Comparison of ENCODE assay signal across 9 mouse cellular contexts in the genomic region with DNA sequence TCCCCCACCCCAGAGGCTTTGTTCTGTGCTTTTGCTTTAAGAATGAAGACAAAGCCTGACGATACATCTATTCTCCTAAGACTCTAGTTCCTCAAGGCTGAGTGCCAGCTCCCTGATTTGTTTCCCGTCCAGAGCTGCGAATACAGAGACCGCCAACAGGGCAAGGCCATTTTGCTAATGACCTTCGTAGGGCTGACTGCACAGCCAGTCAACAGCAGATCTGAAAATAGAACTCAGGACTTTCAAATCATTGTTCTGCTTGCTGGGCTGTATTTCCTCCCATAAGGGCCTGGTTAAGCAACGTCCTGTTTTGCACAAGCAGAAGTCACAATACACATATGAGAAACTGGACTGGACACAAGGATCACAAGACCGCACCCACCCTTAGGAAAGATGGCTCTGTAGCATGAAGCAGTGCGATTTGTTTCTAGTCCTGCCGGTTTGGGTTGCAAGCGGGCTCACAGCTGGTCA.
DNase-seq lines count a peak whose midpoint lies in the region; ATAC-seq and TF ChIP-seq lines count a peak whose summit lies in the region.
"Had no signal": no experiment of that assay in that cellular context is flagged by ENCODE, and none has a peak within 500 bp of the region (broad histone marks: within the 10 kb centered on the region; RNA-seq: fewer than 3 reads in every experiment).

No protein-coding gene starts in this region.

- H3K4me2 ChIP-seq in hindbrain, embryonic 16.5 days (ENCODE audit: low read length) = no peak overlapping the region
- no peak overlapping the region for H3K4me2 ChIP-seq in hindbrain, embryonic 14.5 days (replicated peaks)
- H3K4me2 ChIP-seq in intestine, embryonic 16.5 days (ENCODE audit: low read depth, low read length) = no peak overlapping the region
- no peak overlapping the region for H3K4me2 ChIP-seq in lung, embryonic 14.5 days
- H3K4me2 ChIP-seq in stomach, postnatal 0 days (replicated peaks; ENCODE audit: low read depth) = no peak overlapping the region
- no peak overlapping the region for H3K4me2 ChIP-seq in forebrain, embryonic 16.5 days (ENCODE audit: low read length)

- no peaks in the 10 kb centered on the region; the same call in 1 of the 2 replicates for H3K4me1 ChIP-seq in hindbrain, embryonic 16.5 days (ENCODE audit: control insufficient read depth, insufficient read depth, low read depth, low read length)
- H3K4me1 ChIP-seq in hindbrain, embryonic 14.5 days (replicated peaks; ENCODE audit: control insufficient read depth, insufficient read depth, low read length) = no peaks in the 10 kb centered on the region
- H3K4me1 ChIP-seq in intestine, embryonic 16.5 days (ENCODE audit: control insufficient read depth, insufficient read depth, low read length) = no peaks in the 10 kb centered on the region
- no peaks in the 10 kb centered on the region for H3K4me1 ChIP-seq in lung, embryonic 14.5 days (ENCODE audit: insufficient read depth)
- H3K4me1 ChIP-seq in stomach, postnatal 0 days (replicated peaks; ENCODE audit: control insufficient read depth, insufficient read depth) = no peaks in the 10 kb centered on the region
- peaks cover 12% of the 10 kb centered on the region; the same call in 1 of the 2 replicates for H3K4me1 ChIP-seq in forebrain, embryonic 16.5 days (replicated peaks; ENCODE audit: control insufficient read depth, insufficient read depth, low read length)

- no peak overlapping the region for H3K4me3 ChIP-seq in hindbrain, embryonic 16.5 days (ENCODE audit: low read length)
- no peak overlapping the region for H3K4me3 ChIP-seq in hindbrain, embryonic 14.5 days (replicated peaks; ENCODE audit: low read length)
- H3K4me3 ChIP-seq in intestine, embryonic 16.5 days (ENCODE audit: low read length) = no peak overlapping the region
- H3K4me3 ChIP-seq in lung, embryonic 14.5 days (ENCODE audit: low read depth, low read length) = no peak overlapping the region
- no peak overlapping the region for H3K4me3 ChIP-seq in stomach, postnatal 0 days (ENCODE audit: low read depth, low read length)
- H3K4me3 ChIP-seq in forebrain, embryonic 16.5 days (replicated peaks; ENCODE audit: low read length) = no peak overlapping the region

- peak; percentile 54; the same call in 1 of the 2 replicates for ATAC-seq in hindbrain, embryonic 16.5 days
- ATAC-seq in hindbrain, embryonic 14.5 days (ENCODE audit: low FRiP score) = no peak
- peak; percentile 43; the same call in 1 of the 2 replicates for ATAC-seq in common myeloid progenitor, adult 5-6 weeks (replicated peaks; ENCODE audit: low read depth, poor library complexity, severe bottlenecking)
- ATAC-seq in intestine, embryonic 16.5 days = peak; percentile 71
- ATAC-seq in lung, embryonic 14.5 days (ENCODE audit: insufficient read depth) = no peak
- ATAC-seq in stomach, postnatal 0 days (ENCODE audit: low FRiP score, low TSS enrichment) = peak; percentile 28; the same call in 1 of the 2 replicates
- ATAC-seq in forebrain, embryonic 16.5 days = no peak
- ATAC-seq: Patski had no signal

- no peak overlapping the region; the same call in 1 of the 2 replicates for H3K9ac ChIP-seq in hindbrain, embryonic 16.5 days (ENCODE audit: low read depth, low read length)
- H3K9ac ChIP-seq in hindbrain, embryonic 14.5 days = no peak overlapping the region
- no peak overlapping the region for H3K9ac ChIP-seq in intestine, embryonic 16.5 days (ENCODE audit: low read depth, low read length)
- H3K9ac ChIP-seq in lung, embryonic 14.5 days = no peak overlapping the region
- no peak overlapping the region for H3K9ac ChIP-seq in stomach, postnatal 0 days (ENCODE audit: low read length)
- no peak overlapping the region for H3K9ac ChIP-seq in forebrain, embryonic 16.5 days (replicated peaks; ENCODE audit: low read depth, low read length)

- WGBS in hindbrain, embryonic 16.5 days = 59% methylated on average over 10 of the region's 10 CpGs
- WGBS in hindbrain, embryonic 14.5 days = 60% methylated on average over 10 of the region's 10 CpGs
- WGBS in intestine, embryonic 16.5 days = 79% methylated on average over 10 of the region's 10 CpGs
- WGBS in lung, embryonic 14.5 days = 71% methylated on average over 10 of the region's 10 CpGs
- WGBS in stomach, postnatal 0 days = 64% methylated on average over 10 of the region's 10 CpGs
- WGBS in forebrain, embryonic 16.5 days = 53% methylated on average over 10 of the region's 10 CpGs

- DNase-seq in hindbrain, embryonic 14.5 days (ENCODE audit: low spot score) = no peak
- peak; percentile 16 for DNase-seq in R1 (ENCODE audit: low read depth, low spot score)
- peak; percentile 54 for DNase-seq in lung, embryonic 14.5 days
- no peak for DNase-seq in stomach, postnatal 0 days (ENCODE audit: low spot score)

- no peak overlapping the region for H3K27ac ChIP-seq in hindbrain, embryonic 16.5 days (ENCODE audit: low read depth, low read length)
- no peak overlapping the region for H3K27ac ChIP-seq in hindbrain, embryonic 14.5 days
- H3K27ac ChIP-seq in intestine, embryonic 16.5 days (ENCODE audit: low read length) = peak overlapping the region; percentile 56; the same call in 1 of the 2 replicates
- no peak overlapping the region for H3K27ac ChIP-seq in lung, embryonic 14.5 days (ENCODE audit: low read depth)
- peak overlapping the region; percentile 31 for H3K27ac ChIP-seq in stomach, postnatal 0 days (replicated peaks)
- no peak overlapping the region for H3K27ac ChIP-seq in forebrain, embryonic 16.5 days (ENCODE audit: low read length)

- no peaks in the 10 kb centered on the region for H3K9me3 ChIP-seq in hindbrain, embryonic 16.5 days (ENCODE audit: control insufficient read depth, low read length)
- H3K9me3 ChIP-seq in hindbrain, embryonic 14.5 days (ENCODE audit: control insufficient read depth, low read length) = no peaks in the 10 kb centered on the region
- H3K9me3 ChIP-seq in intestine, embryonic 16.5 days (ENCODE audit: control insufficient read depth, low read length) = no peaks in the 10 kb centered on the region
- H3K9me3 ChIP-seq in lung, embryonic 14.5 days (ENCODE audit: low read depth, low read length) = no peaks in the 10 kb centered on the region
- H3K9me3 ChIP-seq in stomach, postnatal 0 days (ENCODE audit: control insufficient read depth, low read length) = no peaks in the 10 kb centered on the region
- no peaks in the 10 kb centered on the region for H3K9me3 ChIP-seq in forebrain, embryonic 16.5 days (ENCODE audit: control insufficient read depth, low read length)

- H3K36me3 ChIP-seq in hindbrain, embryonic 16.5 days (ENCODE audit: control insufficient read depth, insufficient read depth, low read length) = no peaks in the 10 kb centered on the region
- no peaks in the 10 kb centered on the region for H3K36me3 ChIP-seq in hindbrain, embryonic 14.5 days (replicated peaks; ENCODE audit: control insufficient read depth, insufficient read depth)
- H3K36me3 ChIP-seq in intestine, embryonic 16.5 days (ENCODE audit: control insufficient read depth, insufficient read depth, low read length) = no peaks in the 10 kb centered on the region
- no peaks in the 10 kb centered on the region for H3K36me3 ChIP-seq in lung, embryonic 14.5 days (ENCODE audit: insufficient read depth)
- H3K36me3 ChIP-seq in stomach, postnatal 0 days (ENCODE audit: control insufficient read depth, insufficient read depth, low read length) = no peaks in the 10 kb centered on the region
- no peaks in the 10 kb centered on the region for H3K36me3 ChIP-seq in forebrain, embryonic 16.5 days (ENCODE audit: control insufficient read depth, insufficient read depth)

- no peak for TF ChIP-seq CTCF in lung, embryonic 14.5 days (IDR thresholded peaks at IDR 0.05; ENCODE audit: low read depth)
- 0 out of 2 replicates have a peak, but pooled peaks have one; percentile 1 for TF ChIP-seq CTCF in stomach, postnatal 0 days (IDR thresholded peaks at IDR 0.05; ENCODE audit: low read depth)

- no peaks in the 10 kb centered on the region for H3K27me3 ChIP-seq in hindbrain, embryonic 16.5 days (replicated peaks; ENCODE audit: control insufficient read depth, insufficient read depth, low read length)
- no peaks in the 10 kb centered on the region for H3K27me3 ChIP-seq in hindbrain, embryonic 14.5 days (ENCODE audit: control insufficient read depth, insufficient read depth, low read length)
- H3K27me3 ChIP-seq in intestine, embryonic 16.5 days (replicated peaks; ENCODE audit: control insufficient read depth, insufficient read depth, low read length) = no peaks in the 10 kb centered on the region
- H3K27me3 ChIP-seq in lung, embryonic 14.5 days (ENCODE audit: insufficient read depth, low read length) = no peaks in the 10 kb centered on the region
- no peaks in the 10 kb centered on the region for H3K27me3 ChIP-seq in stomach, postnatal 0 days (ENCODE audit: control insufficient read depth, insufficient read depth, low read length)
- H3K27me3 ChIP-seq in forebrain, embryonic 16.5 days (replicated peaks; ENCODE audit: control insufficient read depth, insufficient read depth, low read length) = no peaks in the 10 kb centered on the region
- H3K27me3 ChIP-seq: Patski had no signal

- TF ChIP-seq EP300 in stomach, postnatal 0 days (optimal IDR thresholded peaks at IDR 0.05) = no peak

Comparison
In these comparisons a context has a peak if more than half of its experiments do, and no peak if none do; other contexts are left out.
1. ATAC-seq: peak in hindbrain, embryonic 16.5 days (single experiment), common myeloid progenitor, adult 5-6 weeks (single experiment), intestine, embryonic 16.5 days (single experiment) and stomach, postnatal 0 days (single experiment); none in hindbrain, embryonic 14.5 days (single experiment), lung, embryonic 14.5 days (single experiment) and forebrain, embryonic 16.5 days (single experiment).
2. H3K27ac ChIP-seq: peak in intestine, embryonic 16.5 days (single experiment) and stomach, postnatal 0 days (single experiment); none in hindbrain, embryonic 16.5 days (single experiment), hindbrain, embryonic 14.5 days (single experiment), lung, embryonic 14.5 days (single experiment) and forebrain, embryonic 16.5 days (single experiment).
3. DNase-seq: peak in R1 (single experiment) and lung, embryonic 14.5 days (single experiment); none in hindbrain, embryonic 14.5 days (single experiment) and stomach, postnatal 0 days (single experiment).